Mouse (Mus musculus) kidney, embryonic 16.5 days (tissue): ENCODE measurements around the gene Pacrg. TPM values are rescaled to one million over a fixed set of nuclear protein-coding genes. Genes with fewer than 3 reads are reported as not detected.

Source experiments
- ATAC-seq: fragments of 200-750 bp; cut with Nextera tagmentation; 2 replicates; pipeline ENCODE4 v1.8.0; 2017; ENCODE audit warnings: moderate TSS enrichment; ENCODE audit not compliant: low FRiP score, low TSS enrichment
- H3K27ac ChIP-seq: fragments of 300-500 bp; sonication (generic); 2 replicates; pipeline ENCODE4 v1.5.1; 2014; ENCODE audit warnings: low read length
- H3K27me3 ChIP-seq: fragments of 300-500 bp; sonication (generic); 2 replicates; pipeline ENCODE4 v1.6.1; 2014; ENCODE audit warnings: low read length, control low read depth, mixed read lengths; ENCODE audit not compliant: insufficient read depth
- H3K36me3 ChIP-seq: fragments of 300-500 bp; sonication (generic); 2 replicates; pipeline ENCODE4 v1.6.1; 2014; ENCODE audit warnings: low read length, control low read depth, mixed read lengths; ENCODE audit not compliant: insufficient read depth
- H3K4me1 ChIP-seq: fragments of 300-500 bp; sonication (generic); 2 replicates; pipeline ENCODE4 v1.6.1; 2014; ENCODE audit warnings: low read length, control low read depth, mixed read lengths; ENCODE audit not compliant: insufficient read depth
- H3K4me2 ChIP-seq: fragments of 300-500 bp; sonication (generic); replicated peaks from 2 replicates; pipeline ENCODE4 v1.6.1; 2014; ENCODE audit warnings: low read depth, low read length
- H3K4me3 ChIP-seq: fragments of 300-500 bp; sonication (generic); 2 replicates; pipeline ENCODE4 v1.5.1; 2014; ENCODE audit warnings: mild to moderate bottlenecking, low read length
- H3K9ac ChIP-seq: fragments of 300-500 bp; sonication (generic); replicated peaks from 2 replicates; pipeline ENCODE4 v1.6.1; 2014; ENCODE audit warnings: low read length
- H3K9me3 ChIP-seq: fragments of 300-500 bp; sonication (generic); 2 replicates; pipeline ENCODE4 v1.6.1; 2016; ENCODE audit warnings: low read length, control low read depth
- WGBS: fragments of 180-500 bp; shearing (Covaris S2); extraction: QIAGEN DNeasy Blood & Tissue Kit; methylation state at CpG from one replicate; pipeline ENCODE4 v1.1.7; 2014; 5-methylcytosine and 5-hydroxymethylcytosine counted together
- polyA plus RNA-seq: library from polyadenylated mRNA; unstranded; fragments of >200 nt; fragmentation: Nextera tagmentation; extraction: Ambion mirVana; gene quantifications from 2 replicates; pipeline ENCODE4 v1.2.1, GENCODE M21; 2015

Pacrg gene
- polyA plus RNA-seq, 1 experiment from 2014 or later = 3.9 TPM

DNA sequence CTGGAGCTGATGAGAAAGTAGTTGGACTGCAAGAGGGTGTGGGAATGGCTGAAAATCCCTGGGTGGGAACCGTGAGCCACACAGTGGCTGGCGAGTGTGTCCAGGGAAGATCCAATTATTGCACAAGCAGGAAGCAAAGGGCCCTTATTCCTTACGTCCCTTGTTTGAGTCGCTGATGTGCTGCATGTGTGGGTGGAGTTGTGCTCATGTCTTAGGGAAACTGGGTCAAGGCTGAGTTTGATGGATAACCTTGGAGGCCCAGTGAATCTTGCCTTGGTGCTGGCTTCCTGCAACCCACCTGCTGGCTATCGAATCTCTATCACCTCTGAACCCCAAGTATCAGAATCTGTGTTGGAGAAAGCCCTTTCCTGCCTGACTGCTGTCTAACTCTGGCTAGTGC lies 329.6 kb downstream of the Pacrg start:
- no peak for ATAC-seq
- no peak overlapping the region for H3K4me2 ChIP-seq
- no peaks in the 10 kb centered on the region for H3K9me3 ChIP-seq
- H3K4me3 ChIP-seq = no peak overlapping the region
- no peaks in the 10 kb centered on the region for H3K36me3 ChIP-seq
- WGBS = 52% methylated on average over 5 of the region's 5 CpGs
- no peak overlapping the region for H3K27ac ChIP-seq
- H3K27me3 ChIP-seq = no peaks in the 10 kb centered on the region
- H3K9ac ChIP-seq = no peak overlapping the region
- H3K4me1 ChIP-seq = peaks cover 21% of the 10 kb centered on the region

GRCm38 (mm10) chr17:10508088-10508487 lies 332.0 kb downstream of the Pacrg start:
- H3K4me1 ChIP-seq = no peaks in the 10 kb centered on the region; the same call in 1 of the 2 replicates
- WGBS = 54% methylated on average over 2 of the region's 2 CpGs

DNA sequence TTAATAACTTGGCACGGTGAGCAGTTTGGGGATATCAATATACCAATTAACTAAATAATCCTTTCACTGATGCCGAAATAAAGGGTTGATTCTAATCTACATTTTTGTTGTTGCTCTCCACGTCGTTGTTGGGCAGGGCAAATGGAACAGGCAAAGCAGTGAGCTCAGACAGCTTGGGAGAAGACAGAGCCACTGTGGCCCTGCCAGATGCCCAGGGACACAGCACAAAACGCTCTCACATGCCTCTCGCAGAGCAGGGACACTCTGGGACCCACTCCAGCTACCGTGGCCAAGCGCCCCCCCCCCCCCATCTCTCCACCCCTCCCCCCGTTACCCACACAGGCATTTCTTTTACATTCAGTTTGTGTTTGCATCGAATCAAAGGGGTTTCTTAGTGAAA lies 332.6 kb downstream of the Pacrg start:
- WGBS = 63% methylated on average over 10 of the region's 10 CpGs

More at GRCm38 (mm10) chr17:10508088-10508487, 332.0 kb downstream of the Pacrg start:
- Histone ChIP-seq H3K36me3 (no peaks in the 10 kb centered on the region), H3K9ac (no peak overlapping the region), H3K4me3 (no peak overlapping the region), H3K27ac (no peak overlapping the region), H3K9me3 (no peaks in the 10 kb centered on the region), H3K27me3 (no peaks in the 10 kb centered on the region), H3K4me2 (no peak overlapping the region)
- no peak for ATAC-seq

GRCm38 (mm10) chr17:10506896-10507295 lies 333.2 kb downstream of the Pacrg start:
- Histone ChIP-seq H3K4me2 (no peak overlapping the region), H3K4me3 (no peak overlapping the region), H3K9me3 (no peaks in the 10 kb centered on the region), H3K36me3 (no peaks in the 10 kb centered on the region), H3K27ac (no peak overlapping the region), H3K9ac (no peak overlapping the region), H3K4me1 (no peaks in the 10 kb centered on the region; the same call in 1 of the 2 replicates), H3K27me3 (no peaks in the 10 kb centered on the region)
- WGBS = 90% methylated on average over 3 of the region's 3 CpGs
- ATAC-seq = no peak

More for the DNA sequence above, 332.6 kb downstream of the Pacrg start:
- H3K27ac ChIP-seq = no peak overlapping the region
- H3K4me1 ChIP-seq = no peaks in the 10 kb centered on the region; the same call in 1 of the 2 replicates
- ATAC-seq = no peak
- no peaks in the 10 kb centered on the region for H3K9me3 ChIP-seq
- no peak overlapping the region for H3K9ac ChIP-seq
- H3K27me3 ChIP-seq = no peaks in the 10 kb centered on the region
- no peak overlapping the region for H3K4me2 ChIP-seq
- no peaks in the 10 kb centered on the region for H3K36me3 ChIP-seq
- no peak overlapping the region for H3K4me3 ChIP-seq

DNA sequence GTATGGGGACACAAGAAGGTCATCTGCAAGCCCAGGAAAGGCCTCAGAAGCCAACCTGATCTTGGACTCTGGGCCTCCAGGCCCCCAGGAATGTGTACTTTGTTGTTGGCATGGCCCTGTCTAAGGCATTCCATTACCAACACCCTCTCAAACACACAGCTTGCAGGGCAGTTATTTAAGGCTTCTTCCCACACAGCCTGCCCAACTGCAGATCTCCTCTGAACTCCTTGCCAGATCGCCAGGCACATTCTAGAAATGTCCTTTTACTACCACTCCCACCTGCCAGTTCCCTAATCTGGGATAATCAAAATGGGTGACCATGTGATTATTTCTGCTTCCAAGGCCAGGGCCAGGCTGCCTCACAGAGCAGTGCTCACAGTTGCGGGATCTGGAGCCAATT lies 338.7 kb downstream of the Pacrg start:
- Histone ChIP-seq H3K36me3 (no peaks in the 10 kb centered on the region), H3K4me1 (peaks cover 6% of the 10 kb centered on the region; the same call in 1 of the 2 replicates), H3K27ac (no peak overlapping the region), H3K9me3 (no peaks in the 10 kb centered on the region), H3K9ac (no peak overlapping the region), H3K4me3 (no peak overlapping the region), H3K27me3 (no peaks in the 10 kb centered on the region), H3K4me2 (no peak overlapping the region)
- no peak for ATAC-seq
- 76% methylated on average over 2 of the region's 2 CpGs for WGBS

DNA sequence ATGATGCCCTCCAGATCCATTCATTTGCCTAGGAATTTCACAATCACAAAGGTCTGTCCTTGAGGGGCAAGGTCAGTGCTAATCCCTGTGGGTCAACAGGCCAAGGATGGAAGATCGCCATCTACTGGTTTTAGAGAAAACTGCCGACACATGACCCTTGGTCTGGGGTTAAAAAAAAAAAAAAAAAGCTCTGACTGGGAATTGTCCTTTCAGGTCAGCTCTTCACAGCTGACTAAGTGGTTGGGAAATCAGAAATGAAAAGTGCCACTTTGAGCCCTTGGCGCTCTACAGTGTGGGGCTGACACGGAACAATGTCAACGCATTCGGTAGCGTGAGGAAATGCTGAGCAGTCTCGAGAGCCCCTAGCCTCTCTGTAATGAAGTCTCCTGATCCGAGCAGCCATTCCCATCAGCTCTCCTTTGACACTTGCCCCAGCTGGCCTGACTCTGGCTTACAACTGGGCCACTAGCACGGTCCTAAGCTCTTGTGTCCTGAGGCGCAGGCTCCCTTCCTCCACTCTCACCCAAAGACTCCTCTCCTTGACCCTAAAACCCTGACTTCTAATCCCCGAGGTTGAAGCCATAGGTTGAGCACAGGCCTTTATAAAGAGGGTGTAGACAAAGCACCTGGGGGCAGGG lies 339.2 kb downstream of the Pacrg start:
- Histone ChIP-seq H3K36me3 (no peaks in the 10 kb centered on the region), H3K4me3 (no peak overlapping the region), H3K9ac (no peak overlapping the region), H3K4me1 (peaks cover 11% of the 10 kb centered on the region), H3K27me3 (no peaks in the 10 kb centered on the region), H3K9me3 (no peaks in the 10 kb centered on the region), H3K27ac (no peak overlapping the region), H3K4me2 (no peak overlapping the region)
- ATAC-seq = 0 out of 2 replicates have a peak, but pooled peaks have one; percentile 46
- WGBS = 54% methylated on average over 12 of the region's 12 CpGs

GRCm38 (mm10) chr17:10498935-10499655 lies 341.0 kb downstream of the Pacrg start:
- Histone ChIP-seq H3K4me1 (peaks cover 11% of the 10 kb centered on the region), H3K9ac (no peak overlapping the region), H3K4me2 (no peak overlapping the region), H3K27me3 (no peaks in the 10 kb centered on the region), H3K4me3 (no peak overlapping the region), H3K9me3 (no peaks in the 10 kb centered on the region), H3K36me3 (no peaks in the 10 kb centered on the region), H3K27ac (no peak overlapping the region)
- ATAC-seq = no peak
- WGBS = 75% methylated on average over 6 of the region's 6 CpGs

DNA sequence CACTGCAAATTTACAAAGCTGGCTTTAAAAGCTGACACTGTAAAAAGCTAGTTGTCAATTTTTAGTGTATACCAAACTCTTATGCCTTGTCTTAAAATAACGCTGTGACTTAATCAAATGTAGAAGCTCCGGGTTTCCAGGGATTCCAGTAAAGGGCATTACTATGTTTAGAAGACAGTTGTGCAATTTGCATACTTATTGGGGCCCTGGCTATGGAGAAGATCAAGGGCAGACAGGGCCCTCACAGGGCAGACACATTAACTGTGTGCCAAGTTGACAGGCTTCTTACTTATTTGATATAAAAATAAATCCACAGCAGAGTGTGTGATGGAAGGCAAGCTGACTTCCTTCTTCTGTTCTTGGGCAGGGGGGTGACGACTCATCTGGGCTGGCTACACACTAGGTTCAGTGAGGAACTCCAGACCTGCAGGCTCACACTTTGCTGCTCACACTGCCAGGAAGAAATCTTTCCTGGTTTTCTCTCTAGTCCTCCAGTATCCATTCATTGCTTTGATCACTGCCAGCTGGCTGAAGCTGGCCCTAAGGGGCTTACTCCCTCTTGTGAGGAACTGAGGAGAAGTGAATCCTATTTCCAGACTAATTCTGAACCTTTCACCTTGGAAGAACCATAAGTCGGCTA lies 342.2 kb downstream of the Pacrg start:
- H3K4me1 ChIP-seq = peaks cover 18% of the 10 kb centered on the region
- WGBS = 39% methylated on average over 4 of the region's 4 CpGs
- H3K9me3 ChIP-seq = no peaks in the 10 kb centered on the region
- H3K9ac ChIP-seq = no peak overlapping the region
- no peak overlapping the region for H3K4me3 ChIP-seq
- no peaks in the 10 kb centered on the region for H3K27me3 ChIP-seq
- H3K27ac ChIP-seq = no peak overlapping the region
- no peak for ATAC-seq
- H3K36me3 ChIP-seq = no peaks in the 10 kb centered on the region
- no peak overlapping the region for H3K4me2 ChIP-seq

DNA sequence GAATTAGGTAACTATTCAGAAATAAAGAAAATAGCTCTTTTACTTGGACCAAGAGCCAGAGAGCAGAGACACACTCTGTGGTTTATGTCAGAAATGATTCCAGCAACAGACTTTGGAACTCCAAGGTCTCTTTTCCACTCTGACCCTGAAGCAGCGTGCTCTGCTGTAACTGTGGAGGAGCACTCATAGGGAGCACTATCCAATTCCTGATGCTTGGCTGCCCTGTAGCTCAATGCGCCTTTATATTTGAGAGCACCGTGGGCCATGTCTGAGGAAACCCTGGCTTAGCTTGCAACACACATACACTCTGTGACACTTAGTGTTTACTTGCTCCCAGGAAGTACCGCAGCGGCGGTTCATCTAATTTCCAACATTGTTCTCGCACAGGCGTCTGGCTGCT lies 344.0 kb downstream of the Pacrg start:
- H3K4me1 ChIP-seq = peaks cover 33% of the 10 kb centered on the region
- H3K9ac ChIP-seq = no peak overlapping the region
- H3K27me3 ChIP-seq = no peaks in the 10 kb centered on the region
- H3K4me2 ChIP-seq = no peak overlapping the region
- no peak overlapping the region for H3K4me3 ChIP-seq
- 87% methylated on average over 8 of the region's 8 CpGs for WGBS
- no peak for ATAC-seq
- no peaks in the 10 kb centered on the region for H3K36me3 ChIP-seq
- no peak overlapping the region for H3K27ac ChIP-seq
- no peaks in the 10 kb centered on the region for H3K9me3 ChIP-seq

GRCm38 (mm10) chr17:10495588-10495987 lies 344.5 kb downstream of the Pacrg start:
- H3K4me2 ChIP-seq = no peak overlapping the region
- H3K27ac ChIP-seq = no peak overlapping the region
- no peaks in the 10 kb centered on the region for H3K9me3 ChIP-seq
- H3K4me3 ChIP-seq = no peak overlapping the region
- H3K4me1 ChIP-seq = peaks cover 36% of the 10 kb centered on the region
- no peaks in the 10 kb centered on the region for H3K27me3 ChIP-seq
- H3K9ac ChIP-seq = no peak overlapping the region
- ATAC-seq = no peak
- WGBS = 46% methylated on average over 8 of the region's 8 CpGs
- H3K36me3 ChIP-seq = no peaks in the 10 kb centered on the region
